Mouse (Mus musculus) megakaryocyte, embryonic 14.5 days (primary cell): Measurements from ENCODE around the gene Ltbp1.

Experiments used
- FLI1 ChIP-seq: IDR thresholded peaks from 2 replicates; pipeline ENCODE4 v1.6.1; 2012; ENCODE audit warnings: low read length, inconsistent platforms, mixed read lengths
- GATA1 ChIP-seq: IDR thresholded peaks from 3 replicates; pipeline ENCODE4 v1.6.1; 2012; ENCODE audit warnings: mixed read lengths, low read length, inconsistent platforms, borderline replicate concordance

GRCm38 (mm10) chr17:75305714-75306113 lies 300.3 kb downstream of the Ltbp1 start:
- TF ChIP-seq GATA1, result no peak
- no peak for TF ChIP-seq FLI1
